Mouse (Mus musculus) megakaryocyte progenitor cell, adult 5-6 weeks (primary cell): Measurements from ENCODE around the gene Hcls1. TPM values are rescaled to one million over a fixed set of nuclear protein-coding genes. Genes with fewer than 3 reads are reported as not detected.
A peak's percentile ranks its signal among the peaks of the same experiment; 100 is the strongest.

Experiments
- ATAC-seq: replicated peaks from 2 replicates; pipeline ENCODE4 v1.8.0; 2016; ENCODE audit warnings: mild to moderate bottlenecking, moderate TSS enrichment, inconsistent platforms; ENCODE audit not compliant: poor library complexity
- total RNA-seq, 2 experiments: library from RNA; stranded (forward) in 1 of 2; stranded (reverse) in 1 of 2; fragments of 157-497, 149-512 nt in 1 of 2; fragments of 200-1000 nt in 1 of 2; gene quantifications; 2 replicates each; pipeline versions ENCODE4 v1.2.3 to v1.2.4; 2015 to 2017

The Hcls1 gene
- total RNA-seq (2015), result 17.2 and 21.3 TPM in 2 replicates
- total RNA-seq (2017), result 134 and 150 TPM in 2 replicates

DNA sequence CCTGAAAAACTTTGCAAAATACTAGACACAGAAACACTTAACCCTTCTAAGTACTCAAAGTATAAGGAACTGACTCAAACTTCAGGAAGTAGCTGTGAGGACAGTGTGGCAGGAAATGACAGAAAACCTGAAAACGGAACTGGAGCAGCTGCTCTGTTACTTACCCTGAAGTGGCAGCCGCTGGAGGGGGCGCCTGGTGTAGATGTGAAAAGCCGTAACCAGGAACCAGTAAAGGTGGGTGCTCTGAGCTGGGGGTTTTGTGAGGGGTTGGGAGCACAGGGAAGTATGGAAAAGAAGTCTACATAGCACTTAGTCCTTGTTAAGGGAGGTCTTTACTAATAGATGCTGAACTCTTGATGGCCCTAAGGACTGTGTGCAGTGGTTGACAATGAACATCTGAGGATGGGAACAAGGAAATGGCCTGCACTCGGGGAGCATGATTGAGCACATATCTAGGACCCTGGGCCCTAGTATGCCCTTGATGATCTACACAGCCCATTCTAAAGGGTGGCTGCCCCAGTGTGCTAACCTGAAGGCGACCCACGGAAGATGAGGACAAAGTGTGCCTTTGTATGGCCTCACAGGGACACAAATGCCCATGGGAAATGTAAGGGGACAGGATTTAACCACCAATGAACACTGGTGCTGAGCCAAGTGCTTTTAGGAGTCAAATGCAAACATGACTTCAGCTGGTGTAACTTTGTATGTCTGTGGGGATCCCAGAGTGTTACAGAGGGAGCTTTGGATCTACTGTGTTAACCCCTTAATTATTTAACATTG, at the start of gene Hcls1:
Gene Hcls1, plus strand, starts transcription at position 143 of the 780 bp plus-strand sequence.
- ATAC-seq, result peak; percentile 77

DNA sequence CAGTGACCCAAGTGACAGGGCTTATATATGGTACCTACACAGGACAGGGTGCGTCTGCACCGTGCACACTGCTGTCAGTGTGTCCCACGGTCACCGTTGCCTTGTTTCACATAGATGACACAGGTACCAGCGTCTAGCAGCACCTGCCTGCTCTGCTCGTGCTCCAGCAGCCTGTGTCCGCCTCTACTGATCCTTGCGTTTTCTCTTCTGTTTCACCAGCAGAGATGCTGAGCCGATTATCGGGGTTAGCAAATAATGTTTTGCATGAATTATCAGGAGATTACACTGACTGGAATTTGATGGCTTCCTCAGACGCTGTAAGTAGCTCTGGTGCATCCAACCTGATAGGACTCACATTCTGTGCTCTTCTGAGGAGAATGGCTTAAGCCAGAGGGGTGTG, 48.9 kb upstream of the Hcls1 start:
- no peak for ATAC-seq

DNA sequence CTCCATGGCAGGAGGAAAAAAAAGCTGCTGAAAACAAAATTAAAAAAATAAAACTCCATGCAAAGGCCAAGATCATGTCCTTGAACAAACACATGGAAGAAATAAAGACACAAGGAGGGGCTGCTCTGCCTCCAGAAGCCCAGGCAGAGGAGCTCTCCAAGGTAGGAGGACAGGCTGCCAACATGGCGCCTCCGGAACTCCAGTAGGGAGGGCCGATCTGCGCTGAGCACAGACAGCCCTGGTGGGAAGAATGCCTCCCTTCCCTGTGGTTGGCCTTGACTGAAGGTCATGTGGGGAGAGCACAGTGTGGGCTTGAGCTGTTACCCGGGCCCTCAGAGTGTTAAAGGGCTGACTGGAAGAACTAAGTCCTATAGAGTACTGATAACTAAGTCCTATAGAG, 47.2 kb upstream of the Hcls1 start:
- ATAC-seq, result no peak

DNA sequence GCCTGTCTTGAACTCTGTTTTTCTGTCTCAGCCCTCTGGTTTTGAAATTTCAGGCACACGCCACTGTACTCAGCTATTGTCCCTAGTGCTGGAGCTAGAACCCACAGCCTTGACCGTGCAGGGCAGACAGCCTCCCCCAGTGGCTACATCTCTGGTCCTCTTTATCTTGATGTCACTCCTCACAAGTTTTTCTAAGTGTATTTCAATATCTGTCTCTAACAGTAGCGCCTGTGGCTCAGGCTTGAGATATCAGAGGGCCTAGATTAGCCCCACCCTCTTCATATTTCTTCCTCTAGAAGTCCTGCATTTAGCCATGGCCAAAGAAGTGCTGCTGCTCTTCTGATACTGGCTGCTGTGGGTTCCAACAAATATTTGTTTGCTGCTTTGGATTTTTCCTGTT, 44.2 kb upstream of the Hcls1 start:
- peak; percentile 97 for ATAC-seq

DNA sequence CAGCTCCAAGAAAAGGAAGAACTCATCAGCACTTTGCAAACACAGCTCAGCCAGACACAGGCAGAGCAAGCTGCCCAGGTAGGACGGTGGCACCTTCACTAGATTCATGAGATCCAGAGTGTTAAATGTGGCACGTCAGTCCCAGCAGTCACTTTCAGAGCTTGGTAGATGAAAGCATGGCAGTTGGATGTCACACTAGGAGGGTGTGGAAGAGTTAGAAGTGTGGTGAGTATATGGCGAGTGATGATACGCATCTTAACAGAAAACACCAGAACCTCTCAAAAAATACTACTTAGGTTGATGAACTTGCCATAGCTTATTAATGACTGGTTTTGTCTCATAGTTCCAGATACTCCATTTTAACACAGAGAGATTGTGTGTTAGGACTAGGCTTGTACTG, 43.4 kb upstream of the Hcls1 start:
- ATAC-seq, result no peak

DNA sequence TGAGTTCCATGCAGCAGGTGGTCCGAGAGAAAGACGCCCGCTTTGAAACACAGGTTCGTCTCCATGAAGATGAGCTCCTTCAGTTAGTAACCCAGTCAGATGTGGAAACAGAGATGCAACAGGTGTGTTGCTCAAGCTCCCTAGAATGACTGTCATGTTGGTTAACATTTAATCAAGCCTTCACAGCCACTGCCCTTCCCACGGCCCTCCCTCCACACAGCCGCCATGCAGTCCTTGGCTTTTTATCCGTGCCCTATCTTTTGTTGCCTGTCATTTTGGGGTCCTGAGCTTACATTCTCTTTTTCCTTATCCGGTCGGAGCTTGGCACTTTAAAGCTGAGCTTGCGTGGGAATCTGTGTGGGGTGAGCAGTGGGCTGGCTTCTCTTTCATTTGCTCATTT, 41.5 kb upstream of the Hcls1 start:
- no peak for ATAC-seq

DNA sequence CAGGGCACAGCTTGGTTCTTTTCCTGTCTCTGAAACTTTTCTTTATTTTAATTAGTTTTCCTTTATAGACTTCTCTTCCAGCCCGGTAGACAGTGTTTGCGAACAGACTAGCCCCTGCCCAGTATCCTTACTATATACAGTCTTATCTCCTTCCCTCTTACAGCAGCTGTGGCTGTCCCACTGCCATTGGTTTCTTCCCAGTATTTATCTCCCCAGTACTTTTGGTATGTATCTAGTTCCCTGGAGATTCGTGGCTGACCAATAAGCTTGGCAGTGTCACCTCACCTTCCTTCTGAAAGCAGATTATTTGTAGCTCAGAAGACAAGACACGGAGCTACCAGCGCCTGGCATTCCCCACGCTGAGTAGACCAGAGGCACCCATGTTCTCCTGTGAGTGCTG, 38.1 kb upstream of the Hcls1 start:
- no peak for ATAC-seq

DNA sequence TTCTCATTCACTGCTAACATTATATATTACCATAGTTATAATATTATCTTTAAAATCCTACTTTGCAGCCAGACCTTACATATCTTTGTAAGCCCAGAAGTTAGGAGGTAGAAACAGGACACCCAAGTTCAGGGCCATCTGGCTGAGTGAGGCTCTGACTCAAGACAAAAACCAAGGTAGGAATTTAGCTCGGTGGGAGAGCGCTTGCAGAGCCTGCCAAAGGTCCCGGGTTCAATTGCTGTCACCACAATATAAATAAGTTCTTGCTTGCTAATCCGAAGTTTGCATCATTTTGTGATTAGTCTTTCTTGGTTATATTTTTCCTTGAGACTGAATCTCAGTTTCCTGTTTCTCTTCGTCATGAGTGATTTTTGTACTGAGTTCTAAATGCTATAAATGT, 31.6 kb upstream of the Hcls1 start:
- no peak for ATAC-seq

DNA sequence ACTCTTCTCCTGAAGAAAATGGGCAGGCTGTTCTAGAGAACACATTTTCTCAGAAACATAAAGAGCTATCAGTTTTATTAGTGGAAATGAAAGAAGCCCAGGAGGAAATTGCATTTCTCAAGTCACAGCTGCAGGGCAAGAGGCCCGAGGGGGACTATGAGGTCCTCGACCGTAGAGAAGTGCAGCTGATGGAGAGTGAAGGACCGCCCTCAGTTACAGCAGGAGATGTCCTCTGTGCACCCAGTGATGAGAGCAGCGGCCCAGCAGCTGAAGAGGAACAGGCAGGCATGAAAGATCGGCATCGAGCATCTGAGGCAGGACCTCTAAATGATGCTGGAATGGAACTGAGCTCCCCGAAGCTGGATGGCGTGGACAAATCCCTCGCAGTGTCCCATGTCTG, 22.9 kb upstream of the Hcls1 start:
- no peak for ATAC-seq

DNA sequence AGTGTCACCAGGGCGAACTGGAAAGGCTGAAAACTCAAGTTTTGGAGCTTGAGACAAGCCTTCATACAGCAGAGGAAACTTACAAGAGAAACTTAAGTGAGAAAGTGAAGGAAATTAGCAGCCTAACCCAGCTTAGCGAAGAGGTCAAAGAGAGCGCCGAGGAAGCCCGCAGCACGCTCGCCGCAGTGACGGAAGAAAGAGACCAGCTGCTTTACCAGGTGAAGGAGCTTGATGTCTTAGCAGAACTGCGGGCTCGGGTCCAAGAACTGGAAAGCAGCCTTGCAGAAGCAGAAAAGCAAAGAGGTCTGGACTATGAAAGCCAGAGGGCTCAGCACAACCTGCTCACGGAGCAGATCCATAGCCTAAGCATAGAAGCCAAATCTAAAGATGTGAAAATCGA, 22.5 kb upstream of the Hcls1 start:
- no peak for ATAC-seq

DNA sequence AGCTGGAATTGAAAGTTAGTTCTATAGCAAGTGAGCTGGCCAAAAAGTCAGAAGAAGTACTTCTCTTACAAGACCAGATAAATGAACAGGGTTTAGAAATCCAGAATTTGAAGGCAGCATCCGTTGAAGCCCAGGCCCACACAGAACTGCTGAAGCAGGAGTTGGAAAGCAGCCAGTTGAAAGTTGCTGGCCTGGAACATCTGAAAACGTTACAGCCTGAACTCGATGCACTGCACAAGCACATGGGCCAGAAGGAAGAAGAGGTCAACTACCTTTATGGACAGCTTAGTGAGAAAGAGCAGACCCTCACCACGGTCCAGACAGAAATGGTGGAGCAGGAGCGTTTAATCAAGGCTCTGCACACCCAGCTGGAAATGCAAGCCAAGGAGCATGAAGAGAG, 20.6 kb upstream of the Hcls1 start:
- no peak for ATAC-seq

DNA sequence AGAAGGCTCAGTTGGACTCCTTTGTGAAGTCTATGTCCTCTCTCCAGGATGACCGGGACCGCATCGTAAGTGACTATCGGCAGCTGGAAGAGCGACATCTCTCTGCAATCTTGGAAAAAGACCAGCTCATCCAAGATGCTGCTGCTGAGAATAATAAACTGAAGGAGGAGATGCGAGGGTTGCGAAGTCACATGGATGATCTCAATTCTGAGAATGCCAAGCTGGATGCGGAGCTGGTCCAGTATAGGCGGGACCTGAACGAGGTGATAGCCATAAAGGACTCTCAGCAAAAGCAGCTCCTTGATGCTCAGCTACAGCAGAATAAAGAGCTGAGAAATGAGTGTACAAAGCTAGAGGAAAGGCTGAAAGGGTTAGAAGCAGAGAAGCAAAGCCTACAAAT, 16.3 kb upstream of the Hcls1 start:
- ATAC-seq, result no peak

DNA sequence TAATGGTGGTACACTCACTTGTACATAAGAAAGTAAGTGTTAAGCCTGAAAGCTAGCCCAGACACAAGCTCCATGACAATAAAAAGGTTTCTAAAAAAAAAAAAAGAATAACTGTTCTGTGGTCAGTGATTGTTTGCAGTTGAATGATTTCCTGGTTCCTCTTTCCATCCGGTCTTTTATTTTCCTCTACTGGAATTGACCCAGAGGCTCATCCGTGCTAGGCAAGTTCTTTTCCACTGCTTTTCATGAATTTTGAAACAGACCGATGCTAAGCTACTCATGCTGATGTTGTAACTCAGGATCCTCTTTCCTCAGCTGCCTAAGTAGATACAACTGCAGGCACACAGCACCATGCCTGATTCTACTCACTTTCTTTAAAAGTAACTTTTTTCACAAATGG, 14.4 kb upstream of the Hcls1 start:
- ATAC-seq, result peak; percentile 91

DNA sequence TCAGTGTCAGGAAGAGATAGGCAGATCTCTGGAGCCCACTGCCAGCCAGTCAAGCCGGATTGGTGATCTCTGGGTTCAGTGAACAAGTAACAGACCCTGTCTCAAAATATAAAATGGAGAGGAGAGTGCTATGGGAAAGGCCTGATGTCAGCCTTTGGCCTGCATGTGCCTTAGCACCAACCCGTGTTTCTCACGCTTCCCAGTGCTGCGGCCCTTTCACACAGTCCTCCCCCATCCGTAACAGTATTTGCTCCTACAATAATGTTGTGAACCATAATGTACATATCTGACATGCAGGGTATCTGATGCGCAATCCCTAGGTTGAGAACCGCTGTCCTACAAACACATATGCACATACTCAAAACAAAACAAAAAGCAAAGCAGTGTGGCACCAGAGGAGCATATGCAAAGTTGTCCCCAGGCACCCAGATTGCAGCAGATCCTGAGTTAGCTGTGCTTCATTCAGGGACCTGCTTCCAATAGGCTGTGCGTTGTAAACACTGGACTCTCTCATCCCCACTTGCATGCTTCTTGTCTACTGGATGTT, 13.6 kb upstream of the Hcls1 start:
- ATAC-seq, result no peak

DNA sequence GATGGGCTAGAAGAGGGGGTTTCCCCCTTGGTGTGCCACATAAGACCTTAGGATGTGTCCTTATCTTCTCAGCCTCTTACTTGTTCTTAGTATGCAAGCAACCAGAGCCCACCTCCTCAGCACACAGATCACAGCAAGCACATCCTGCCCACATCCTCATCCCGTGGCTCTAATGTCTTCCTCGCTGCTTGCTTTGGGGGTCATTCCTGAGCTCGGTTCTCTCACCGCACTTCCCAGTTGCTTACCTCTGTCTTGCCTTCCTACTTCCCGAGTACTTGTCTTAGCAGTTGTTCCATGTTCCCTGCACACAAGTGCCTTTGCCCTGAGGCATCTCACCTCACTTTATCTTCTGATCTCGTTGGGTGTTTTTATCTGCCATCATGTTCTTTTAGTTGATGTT, 12.8 kb upstream of the Hcls1 start:
- ATAC-seq, result no peak

DNA sequence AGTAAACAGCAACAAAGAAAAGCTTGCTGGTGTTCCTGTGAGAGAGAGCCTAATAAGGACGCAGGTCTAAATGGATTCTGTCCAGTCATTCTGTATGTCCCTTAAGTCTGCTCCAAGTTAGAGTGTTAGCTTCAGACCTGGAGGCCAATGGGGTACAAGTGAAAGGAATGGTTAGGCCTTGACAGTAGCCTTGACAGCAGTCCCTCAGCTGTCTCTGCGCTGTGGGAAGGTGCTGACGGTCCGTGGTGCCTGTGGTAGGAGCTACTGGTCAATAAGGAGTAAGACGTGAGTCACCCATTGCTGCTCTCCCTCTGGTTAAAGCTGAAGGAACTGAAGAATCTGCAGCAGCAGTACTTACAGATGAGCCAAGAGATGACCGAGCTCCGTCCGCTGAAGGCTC, 10.5 kb upstream of the Hcls1 start:
- ATAC-seq, result no peak

DNA sequence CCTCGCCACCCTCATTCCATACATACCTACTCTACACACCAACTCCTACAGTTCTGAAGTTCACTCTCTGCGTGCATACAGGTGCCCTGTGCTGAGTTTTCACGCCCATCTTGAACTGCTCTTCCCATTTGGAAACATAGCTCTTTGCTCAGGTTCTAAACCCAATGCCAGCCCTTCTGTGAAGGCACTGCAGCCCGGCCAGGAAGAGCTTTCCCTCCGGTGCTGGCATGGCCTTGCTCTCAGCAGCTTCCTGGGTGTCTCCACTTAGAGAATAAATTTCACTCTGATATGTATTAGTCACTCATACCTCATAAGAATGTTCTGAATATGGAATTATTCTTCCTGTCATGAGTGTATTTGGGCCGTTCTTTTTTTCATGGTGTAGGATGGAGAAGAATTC, 9.4 kb upstream of the Hcls1 start:
- ATAC-seq, result no peak

DNA sequence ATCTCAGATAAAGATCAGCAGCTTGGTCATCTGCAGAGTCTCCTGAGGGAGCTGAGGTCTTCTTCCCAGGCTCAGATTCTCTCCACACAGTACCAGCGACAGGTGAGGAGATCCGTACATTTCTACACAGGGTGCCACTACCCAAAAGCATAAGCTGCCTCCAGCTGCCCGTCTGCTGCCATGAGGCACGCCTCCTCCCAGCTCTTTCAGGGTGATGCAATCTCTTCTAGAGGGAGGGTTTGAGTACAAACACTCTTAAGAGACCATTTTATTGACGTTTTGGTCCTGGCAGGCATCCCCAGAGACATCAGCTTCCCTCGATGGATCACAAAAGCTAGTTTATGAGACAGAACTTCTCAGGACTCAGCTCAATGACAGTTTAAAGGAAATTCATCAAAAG, 9.0 kb upstream of the Hcls1 start:
- ATAC-seq, result no peak

DNA sequence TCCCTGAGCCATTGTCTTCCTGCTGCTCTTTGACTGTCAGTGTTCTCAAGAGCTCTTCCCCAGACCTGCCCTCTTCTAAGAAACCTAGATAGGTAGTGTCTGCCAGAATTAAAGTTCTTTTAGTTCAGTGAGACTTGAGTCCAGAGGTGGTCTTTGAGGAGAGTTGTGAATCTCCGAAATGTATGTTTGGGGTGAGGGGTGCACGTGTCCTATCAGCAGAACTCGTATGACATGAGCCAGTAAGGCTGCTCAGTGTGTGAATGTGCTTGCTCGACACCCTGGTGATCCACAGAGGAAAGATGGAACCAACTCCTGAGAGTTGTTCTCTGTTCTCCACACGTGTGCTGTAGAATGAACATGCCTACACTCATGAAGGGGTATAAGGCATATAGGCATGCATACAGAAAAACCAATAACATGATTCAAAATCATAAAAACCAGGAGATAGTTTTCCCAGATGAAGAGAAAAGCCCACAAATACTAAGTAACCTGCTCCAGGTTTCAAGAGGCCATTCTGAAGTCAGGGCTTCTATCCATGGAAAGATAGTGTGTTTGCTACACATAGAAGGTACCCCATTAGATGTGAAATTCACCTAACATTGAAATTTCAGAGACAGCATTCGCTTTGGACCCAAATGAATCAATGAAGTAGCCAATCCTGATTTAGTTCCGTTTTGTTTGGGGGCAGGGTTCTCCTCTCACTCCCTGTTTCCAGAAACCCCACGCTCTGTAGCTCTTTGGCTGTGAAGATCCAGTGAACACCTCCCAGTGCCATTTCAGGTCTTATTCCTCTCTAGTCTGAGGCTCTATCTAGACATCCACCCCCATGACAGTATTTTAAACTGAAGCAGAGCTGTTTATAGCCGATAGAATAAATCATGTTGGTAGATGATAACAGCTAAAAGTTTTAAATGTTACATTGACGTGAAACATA, 8.0 kb upstream of the Hcls1 start:
- no peak for ATAC-seq

DNA sequence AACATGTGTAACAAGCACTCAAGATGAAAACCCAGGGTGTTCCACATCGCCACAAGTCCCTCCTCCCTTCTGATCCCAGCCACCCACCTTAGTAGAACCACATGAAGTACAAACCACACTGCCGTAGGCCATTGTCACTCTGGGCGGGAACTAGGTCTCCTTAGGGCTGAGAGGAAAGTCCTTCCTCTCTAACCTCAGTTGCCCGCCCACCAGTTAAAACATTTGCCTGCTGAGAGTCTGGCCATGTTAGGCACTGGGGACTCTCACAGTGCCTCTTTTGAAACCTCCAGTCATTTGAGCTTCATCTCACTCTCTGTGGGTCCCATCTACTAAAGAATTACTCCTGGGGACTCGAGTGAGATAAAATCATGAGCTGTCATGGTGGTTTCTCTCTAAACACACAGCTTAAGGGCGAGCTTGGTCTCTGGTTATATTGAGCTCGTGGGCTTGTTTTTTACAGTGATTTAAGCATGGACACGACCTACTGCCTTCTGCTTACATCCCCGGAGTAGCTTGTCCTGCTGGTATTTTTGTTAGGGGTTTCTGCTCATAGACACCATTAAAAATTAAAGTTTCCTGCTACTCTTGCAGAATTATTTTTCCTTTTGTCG, 7.2 kb upstream of the Hcls1 start:
- ATAC-seq, result peak; percentile 23; the same call in 1 of the 2 replicates

DNA sequence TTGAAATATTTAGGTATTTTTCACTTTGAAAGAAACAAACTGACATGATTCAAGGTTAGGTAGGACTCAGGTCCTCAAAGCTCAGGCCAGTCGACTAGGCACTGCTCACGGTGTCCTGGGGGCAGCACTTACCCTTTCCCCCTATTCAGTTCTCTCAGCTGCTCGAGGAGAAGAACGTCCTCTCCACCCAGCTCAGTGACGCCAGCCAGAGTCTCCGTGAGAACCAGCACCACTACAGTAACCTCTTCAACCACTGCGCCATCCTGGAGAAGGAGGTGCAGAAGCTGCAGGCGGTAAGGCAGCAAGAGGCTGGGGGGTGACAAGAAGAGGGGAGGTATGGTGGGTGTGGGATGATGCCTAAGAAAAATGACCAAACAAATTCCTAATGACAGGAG, 6.7 kb upstream of the Hcls1 start:
- ATAC-seq, result no peak
